Mouse (Mus musculus): ENCODE measurements at regions not wholly inside any gene's neighbourhood (a gene's known extent, or its start where the extent isn't known, plus 50 kb on each side); places are given as distances from the start of the nearest gene placed in this dataset.

GRCm38 (mm10) chr1:55884576-55884975 lies 478.9 kb downstream of the Plcl1 start:
- no peak overlapping the region for H3ac ChIP-seq (ENCODE audit: control insufficient read depth, insufficient read length)
- TF ChIP-seq TCF12 (IDR thresholded peaks at IDR 0.05; ENCODE audit: insufficient read depth, poor library complexity, severe bottlenecking): no peak
- H3K79me2 ChIP-seq (ENCODE audit: control insufficient read depth, insufficient read depth): no peaks in the 10 kb centered on the region
- H3K4me2 ChIP-seq (ENCODE audit: low read depth): no peak overlapping the region
- peaks cover 3% of the 10 kb centered on the region for H3K27me3 ChIP-seq (ENCODE audit: control insufficient read depth, insufficient read depth, insufficient read length)
- no peaks in the 10 kb centered on the region for H3K36me3 ChIP-seq (ENCODE audit: control insufficient read depth, insufficient read depth)
- no peak overlapping the region for H3K4me3 ChIP-seq

- no peak overlapping the region for H3K4me3 ChIP-seq
- H3K36me3 ChIP-seq (ENCODE audit: control insufficient read depth, insufficient read depth): no peaks in the 10 kb centered on the region
- H3K4me2 ChIP-seq (ENCODE audit: low read depth): no peak overlapping the region
- TF ChIP-seq CEBPB (IDR thresholded peaks at IDR 0.05; ENCODE audit: insufficient read depth, poor library complexity, severe bottlenecking): no peak
- no peak for TF ChIP-seq MYOD1 (IDR thresholded peaks at IDR 0.05; ENCODE audit: control insufficient read depth in 1 of 3, insufficient read length in 2 of 3, low read depth in 2 of 3)
- TF ChIP-seq E2F4 (IDR thresholded peaks at IDR 0.05; ENCODE audit: insufficient read depth): no peak
- TF ChIP-seq POLR2AphosphoS2 (IDR thresholded peaks at IDR 0.05; ENCODE audit: insufficient read length, low read depth): no peak
- no peak for TF ChIP-seq SRF (IDR thresholded peaks at IDR 0.05; ENCODE audit: control insufficient read depth, insufficient read length, low read depth)
- no peak for TF ChIP-seq POLR2A (IDR thresholded peaks at IDR 0.05; ENCODE audit: insufficient read length, low read depth)
- TF ChIP-seq MYOG (IDR thresholded peaks at IDR 0.05; ENCODE audit: control insufficient read depth in 1 of 3, insufficient read depth in 1 of 3, insufficient read length in 2 of 3, low read depth in 2 of 3): no peak
- TF ChIP-seq USF1 (IDR thresholded peaks at IDR 0.05; ENCODE audit: low read depth): no peak
- no peak for TF ChIP-seq TCF3 (IDR thresholded peaks at IDR 0.05; ENCODE audit: insufficient read length, low read depth)
- no peak for TF ChIP-seq MAX (IDR thresholded peaks at IDR 0.05; ENCODE audit: low read depth)
- TF ChIP-seq REST (IDR thresholded peaks at IDR 0.05; ENCODE audit: insufficient read depth, insufficient read length): no peak
- no peaks in the 10 kb centered on the region for H3K79me2 ChIP-seq (ENCODE audit: control insufficient read depth, insufficient read depth)
- H3ac ChIP-seq (ENCODE audit: control insufficient read depth, insufficient read length): no peak overlapping the region
- H3K27me3 ChIP-seq (ENCODE audit: control insufficient read depth, insufficient read depth, insufficient read length): peaks cover 10% of the 10 kb centered on the region
Measured at GRCm38 (mm10) chr1:55886383-55887070, 480.8 kb downstream of the Plcl1 start.

- no peaks in the 10 kb centered on the region for H3K79me2 ChIP-seq (ENCODE audit: control insufficient read depth, insufficient read depth)
- no peaks in the 10 kb centered on the region for H3K36me3 ChIP-seq (ENCODE audit: control insufficient read depth, insufficient read depth)
- peaks cover 10% of the 10 kb centered on the region for H3K27me3 ChIP-seq (ENCODE audit: control insufficient read depth, insufficient read depth, insufficient read length)
- no peak overlapping the region for H3ac ChIP-seq (ENCODE audit: control insufficient read depth, insufficient read length)
- no peak overlapping the region for H3K4me2 ChIP-seq (ENCODE audit: low read depth)
- TF ChIP-seq REST (IDR thresholded peaks at IDR 0.05; ENCODE audit: insufficient read depth, insufficient read length) (no peak), TCF12 (IDR thresholded peaks at IDR 0.05; ENCODE audit: insufficient read depth, poor library complexity, severe bottlenecking) (no peak), MAX (IDR thresholded peaks at IDR 0.05; ENCODE audit: low read depth) (no peak), MYOD1 (IDR thresholded peaks at IDR 0.05; ENCODE audit: control insufficient read depth in 1 of 3, insufficient read length in 2 of 3, low read depth in 2 of 3) (no peak), TCF3 (IDR thresholded peaks at IDR 0.05; ENCODE audit: insufficient read length, low read depth) (no peak), POLR2AphosphoS2 (IDR thresholded peaks at IDR 0.05; ENCODE audit: insufficient read length, low read depth) (no peak), MYOG (IDR thresholded peaks at IDR 0.05; ENCODE audit: control insufficient read depth in 1 of 3, insufficient read depth in 1 of 3, insufficient read length in 2 of 3, low read depth in 2 of 3) (no peak), CEBPB (IDR thresholded peaks at IDR 0.05; ENCODE audit: insufficient read depth, poor library complexity, severe bottlenecking) (no peak), SRF (IDR thresholded peaks at IDR 0.05; ENCODE audit: control insufficient read depth, insufficient read length, low read depth) (no peak), USF1 (IDR thresholded peaks at IDR 0.05; ENCODE audit: low read depth) (no peak), POLR2A (IDR thresholded peaks at IDR 0.05; ENCODE audit: insufficient read length, low read depth) (no peak), E2F4 (IDR thresholded peaks at IDR 0.05; ENCODE audit: insufficient read depth) (no peak)
- no peak overlapping the region for H3K4me3 ChIP-seq
Measured at GRCm38 (mm10) chr1:55887386-55887785, 481.7 kb downstream of the Plcl1 start.

GRCm38 (mm10) chr1:55888711-55889366 lies 483.1 kb downstream of the Plcl1 start:
- Histone ChIP-seq H3K36me3 (ENCODE audit: control insufficient read depth, insufficient read depth) (no peaks in the 10 kb centered on the region), H3K27me3 (ENCODE audit: control insufficient read depth, insufficient read depth, insufficient read length) (peaks cover 18% of the 10 kb centered on the region), H3ac (ENCODE audit: control insufficient read depth, insufficient read length) (no peak overlapping the region), H3K4me2 (ENCODE audit: low read depth) (no peak overlapping the region), H3K79me2 (ENCODE audit: control insufficient read depth, insufficient read depth) (no peaks in the 10 kb centered on the region), H3K4me3 (no peak overlapping the region)
- TF ChIP-seq POLR2A (IDR thresholded peaks at IDR 0.05; ENCODE audit: insufficient read length, low read depth) (no peak), MYOD1 (IDR thresholded peaks at IDR 0.05; ENCODE audit: control insufficient read depth in 1 of 3, insufficient read length in 2 of 3, low read depth in 2 of 3) (no peak), MAX (IDR thresholded peaks at IDR 0.05; ENCODE audit: low read depth) (no peak), SRF (IDR thresholded peaks at IDR 0.05; ENCODE audit: control insufficient read depth, insufficient read length, low read depth) (no peak)

GRCm38 (mm10) chr1:55890511-55891151 lies 484.9 kb downstream of the Plcl1 start:
- Histone ChIP-seq H3K79me2 (ENCODE audit: control insufficient read depth, insufficient read depth) (no peaks in the 10 kb centered on the region), H3ac (ENCODE audit: control insufficient read depth, insufficient read length) (no peak overlapping the region), H3K4me3 (no peak overlapping the region), H3K4me2 (ENCODE audit: low read depth) (no peak overlapping the region), H3K36me3 (ENCODE audit: control insufficient read depth, insufficient read depth) (no peaks in the 10 kb centered on the region), H3K27me3 (ENCODE audit: control insufficient read depth, insufficient read depth, insufficient read length) (peaks cover 18% of the 10 kb centered on the region)
- no peak for TF ChIP-seq POLR2A (IDR thresholded peaks at IDR 0.05; ENCODE audit: insufficient read length, low read depth)
- TF ChIP-seq TCF3 (IDR thresholded peaks at IDR 0.05; ENCODE audit: insufficient read length, low read depth): no peak
- no peak for TF ChIP-seq USF1 (IDR thresholded peaks at IDR 0.05; ENCODE audit: low read depth)
- no peak for TF ChIP-seq POLR2AphosphoS2 (IDR thresholded peaks at IDR 0.05; ENCODE audit: insufficient read length, low read depth)
- no peak for TF ChIP-seq MYOD1 (IDR thresholded peaks at IDR 0.05; ENCODE audit: control insufficient read depth in 1 of 3, insufficient read length in 2 of 3, low read depth in 2 of 3)
- TF ChIP-seq CEBPB (IDR thresholded peaks at IDR 0.05; ENCODE audit: insufficient read depth, poor library complexity, severe bottlenecking): no peak
- TF ChIP-seq REST (IDR thresholded peaks at IDR 0.05; ENCODE audit: insufficient read depth, insufficient read length): no peak
- TF ChIP-seq E2F4 (IDR thresholded peaks at IDR 0.05; ENCODE audit: insufficient read depth): no peak
- TF ChIP-seq TCF12 (IDR thresholded peaks at IDR 0.05; ENCODE audit: insufficient read depth, poor library complexity, severe bottlenecking): no peak
- no peak for TF ChIP-seq SRF (IDR thresholded peaks at IDR 0.05; ENCODE audit: control insufficient read depth, insufficient read length, low read depth)
- TF ChIP-seq MYOG (IDR thresholded peaks at IDR 0.05; ENCODE audit: control insufficient read depth in 1 of 3, insufficient read depth in 1 of 3, insufficient read length in 2 of 3, low read depth in 2 of 3): no peak
- TF ChIP-seq MAX (IDR thresholded peaks at IDR 0.05; ENCODE audit: low read depth): no peak
